Mouse (Mus musculus): Measurements from ENCODE around the gene Ankrd53. TPM values are rescaled to one million over a fixed set of nuclear protein-coding genes. Genes with fewer than 3 reads are reported as not detected.

The Ankrd53 gene
- polyA plus RNA-seq (2017; shearing (Covaris generic)): 0.10 TPM

DNA sequence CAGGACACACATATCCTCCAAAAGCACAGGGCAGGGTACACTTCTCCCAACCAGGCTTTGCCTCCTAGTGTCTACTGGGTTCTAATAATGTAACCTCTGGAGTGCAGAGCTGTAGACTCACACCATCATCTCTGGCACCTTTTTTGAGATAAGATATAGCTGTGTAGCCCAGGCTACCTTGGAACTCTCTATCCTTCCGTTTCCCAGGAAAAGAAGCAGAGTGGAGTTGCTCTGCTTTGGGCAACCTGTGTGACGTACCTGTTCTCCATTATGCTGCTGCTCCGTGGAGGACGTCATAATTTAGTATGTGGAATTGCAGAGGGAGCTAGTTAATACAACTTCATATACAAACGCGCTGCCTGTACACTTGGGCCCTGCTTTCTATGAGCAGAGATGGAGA, at the start of gene Ankrd53:
Gene Ankrd53, plus strand, starts transcription at position 301 of the 400 bp plus-strand sequence.

DNA sequence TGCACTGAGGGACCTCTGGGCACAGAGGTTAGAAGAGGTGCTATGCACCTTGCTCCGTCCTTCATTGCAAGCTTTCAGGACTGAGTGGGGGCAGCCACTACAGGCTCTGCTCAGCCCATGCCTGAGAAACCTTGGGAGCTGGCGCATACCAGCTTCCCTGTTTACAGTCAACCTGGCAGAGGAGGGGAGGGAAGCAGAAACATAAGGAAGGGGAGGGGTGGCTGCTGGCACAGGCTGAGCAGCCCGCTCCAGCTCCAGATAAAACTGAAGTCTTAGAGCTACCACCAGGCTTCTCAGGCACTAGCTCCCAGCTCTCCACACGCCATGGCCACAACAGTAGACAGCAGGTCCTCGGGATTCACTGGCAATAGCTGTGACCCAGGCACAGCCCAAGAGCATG, 19.7 kb upstream of the Ankrd53 start, which contains the start of gene Atp6v1b1:
Gene Atp6v1b1, plus strand, starts transcription at position 230 of the 400 bp plus-strand sequence.

DNA sequence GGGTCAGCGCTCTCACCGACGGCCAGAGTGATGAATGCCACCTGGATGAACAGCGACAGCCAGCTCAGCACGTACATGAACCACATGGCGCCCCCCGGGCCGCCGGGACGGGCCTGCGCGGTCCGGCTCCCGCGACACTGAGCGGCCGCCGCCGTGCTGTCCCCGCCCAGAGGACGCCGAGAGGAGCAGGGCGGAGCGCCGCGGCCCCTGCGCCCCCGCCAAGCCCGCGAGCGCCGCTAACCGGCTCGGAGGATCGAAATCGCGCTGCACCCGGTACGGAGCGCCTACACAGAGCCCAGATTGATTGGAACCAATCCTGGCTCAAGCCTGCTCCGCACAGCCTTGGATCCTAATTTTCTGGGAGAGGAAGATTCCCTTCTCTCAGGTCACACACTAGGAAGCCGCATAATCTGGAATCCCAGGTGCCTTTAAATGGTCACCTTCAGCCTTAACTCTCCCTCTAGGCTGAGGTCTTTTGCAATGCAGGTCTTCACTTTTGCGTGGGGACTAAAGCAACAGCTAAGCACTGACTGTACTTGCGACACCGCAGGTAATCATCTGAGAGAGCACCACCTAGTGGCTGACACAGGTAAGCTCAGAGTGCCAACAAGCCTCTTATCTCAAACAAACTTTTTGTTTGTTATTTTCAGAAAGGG, 13.3 kb downstream of the Ankrd53 start, which contains the start of gene Tex261:
Gene Tex261, minus strand, starts transcription at position 176 of the 656 bp plus-strand sequence.

DNA sequence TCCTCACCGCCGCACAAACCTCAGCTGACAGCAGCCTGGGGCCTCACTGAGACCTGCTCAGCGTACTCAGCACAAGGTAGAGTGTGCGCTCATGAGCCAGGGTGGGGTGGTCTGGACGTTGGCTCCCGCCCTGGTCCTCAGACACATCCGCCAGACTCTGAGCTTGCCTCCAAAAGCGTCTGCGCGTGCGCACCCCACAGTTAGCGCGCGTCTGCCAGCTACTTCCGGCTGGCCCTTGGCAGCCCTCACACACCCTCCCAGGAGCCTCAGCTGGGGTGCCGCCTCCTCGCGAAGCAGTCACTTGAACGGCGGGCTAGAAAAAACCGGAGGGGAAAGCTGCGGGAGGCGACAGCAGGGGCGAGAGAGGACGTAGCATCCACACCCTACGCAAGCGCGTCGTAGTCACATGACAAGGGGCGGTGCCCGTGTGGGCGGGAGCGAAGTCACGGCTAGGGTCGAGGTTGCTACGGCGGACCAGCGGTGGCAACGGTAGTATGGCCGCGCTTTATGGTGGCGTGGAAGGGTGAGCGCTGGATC, 32.4 kb downstream of the Ankrd53 start, which contains the start of gene Nagk:
Gene Nagk, plus strand, starts transcription at position 223 of the 537 bp plus-strand sequence.

Other genes with a start within 250 kb of the Ankrd53 start
- 11.8 TPM for gene Actg2, start 226.4 kb upstream of the Ankrd53 start, polyA plus RNA-seq (2017; shearing (Covaris generic))
- gene Stambp, start 189.9 kb upstream of the Ankrd53 start, polyA plus RNA-seq (2017; shearing (Covaris generic)): 32.3 TPM
- not detected for gene Clec4f, start 106.5 kb upstream of the Ankrd53 start, polyA plus RNA-seq (2017; shearing (Covaris generic))
- 0.12 TPM for gene Cd207, start 84.8 kb upstream of the Ankrd53 start, polyA plus RNA-seq (2017; shearing (Covaris generic))
- gene Vax2, start 51.4 kb upstream of the Ankrd53 start, polyA plus RNA-seq (2017; shearing (Covaris generic)): 0.53 TPM
- not detected for gene Atp6v1b1, start 19.7 kb upstream of the Ankrd53 start, polyA plus RNA-seq (2017; shearing (Covaris generic))
- gene Tex261, start 13.2 kb downstream of the Ankrd53 start, polyA plus RNA-seq (2017; shearing (Covaris generic)): 106 TPM
- 28.9 TPM for gene Nagk, start 32.3 kb downstream of the Ankrd53 start, polyA plus RNA-seq (2017; shearing (Covaris generic))
- gene Paip2b, start 69.1 kb downstream of the Ankrd53 start, polyA plus RNA-seq (2017; shearing (Covaris generic)): 28.5 TPM
- gene Zfp638, start 104.5 kb downstream of the Ankrd53 start, polyA plus RNA-seq (2017; shearing (Covaris generic)): 125 TPM
- gene Dysf, start 245.9 kb downstream of the Ankrd53 start, polyA plus RNA-seq (2017; shearing (Covaris generic)): 0.23 TPM

Measured in CD4-positive, CD25-positive, alpha-beta regulatory T cell (primary cell).